Mouse (Mus musculus) hindbrain, embryonic 15.5 days (tissue): ENCODE results near the gene Smarcd2. TPM values are rescaled to one million over a fixed set of nuclear protein-coding genes. Genes with fewer than 3 reads are reported as not detected.

ENCODE experiments used
- ATAC-seq: fragments of 200-750 bp; cut with Nextera tagmentation; 2 replicates; pipeline ENCODE4 v1.8.0; 2017; ENCODE audit warnings: low read depth, moderate number of reproducible peaks, moderate TSS enrichment; ENCODE audit not compliant: low FRiP score
- H3K27ac ChIP-seq: fragments of 300-500 bp; sonication (generic); replicated peaks from 2 replicates; pipeline ENCODE4 v1.5.1; 2015; ENCODE audit warnings: mild to moderate bottlenecking, inconsistent platforms
- H3K27me3 ChIP-seq: fragments of 300-500 bp; sonication (generic); 2 replicates; pipeline ENCODE4 v1.6.1; 2015; ENCODE audit warnings: control low read depth, inconsistent platforms
- H3K36me3 ChIP-seq: fragments of 300-500 bp; sonication (generic); 2 replicates; pipeline ENCODE4 v1.6.1; 2015; ENCODE audit warnings: control low read depth, inconsistent platforms
- H3K4me1 ChIP-seq: fragments of 300-500 bp; sonication (generic); replicated peaks from 2 replicates; pipeline ENCODE4 v1.6.1; 2015; ENCODE audit warnings: control low read depth, inconsistent platforms
- H3K4me2 ChIP-seq: fragments of 300-500 bp; sonication (generic); 2 replicates; pipeline ENCODE4 v1.6.1; 2015; ENCODE audit warnings: moderate library complexity, mild to moderate bottlenecking, inconsistent platforms
- H3K4me3 ChIP-seq: fragments of 300-500 bp; sonication (generic); 2 replicates; pipeline ENCODE4 v1.5.1; 2015; ENCODE audit warnings: mild to moderate bottlenecking, inconsistent platforms
- H3K9ac ChIP-seq: fragments of 300-500 bp; sonication (generic); 2 replicates; pipeline ENCODE4 v1.6.1; 2015; ENCODE audit warnings: inconsistent platforms
- H3K9me3 ChIP-seq: fragments of 300-500 bp; sonication (generic); 2 replicates; pipeline ENCODE4 v1.6.1; 2016; ENCODE audit warnings: control low read depth, inconsistent platforms
- WGBS: fragments of 180-500 bp; shearing (Covaris S2); methylation state at CpG from one replicate; pipeline ENCODE4 v1.1.7; 2015; 5-methylcytosine and 5-hydroxymethylcytosine counted together
- polyA plus RNA-seq: library from polyadenylated mRNA; unstranded; fragments of >200 nt; fragmentation: Nextera tagmentation; extraction: Ambion mirVana; gene quantifications from 2 replicates; pipeline ENCODE4 v1.2.1, GENCODE M21; 2015

Gene Smarcd2
- polyA plus RNA-seq, 1 experiment from 2014 or later: 11.6 TPM

DNA sequence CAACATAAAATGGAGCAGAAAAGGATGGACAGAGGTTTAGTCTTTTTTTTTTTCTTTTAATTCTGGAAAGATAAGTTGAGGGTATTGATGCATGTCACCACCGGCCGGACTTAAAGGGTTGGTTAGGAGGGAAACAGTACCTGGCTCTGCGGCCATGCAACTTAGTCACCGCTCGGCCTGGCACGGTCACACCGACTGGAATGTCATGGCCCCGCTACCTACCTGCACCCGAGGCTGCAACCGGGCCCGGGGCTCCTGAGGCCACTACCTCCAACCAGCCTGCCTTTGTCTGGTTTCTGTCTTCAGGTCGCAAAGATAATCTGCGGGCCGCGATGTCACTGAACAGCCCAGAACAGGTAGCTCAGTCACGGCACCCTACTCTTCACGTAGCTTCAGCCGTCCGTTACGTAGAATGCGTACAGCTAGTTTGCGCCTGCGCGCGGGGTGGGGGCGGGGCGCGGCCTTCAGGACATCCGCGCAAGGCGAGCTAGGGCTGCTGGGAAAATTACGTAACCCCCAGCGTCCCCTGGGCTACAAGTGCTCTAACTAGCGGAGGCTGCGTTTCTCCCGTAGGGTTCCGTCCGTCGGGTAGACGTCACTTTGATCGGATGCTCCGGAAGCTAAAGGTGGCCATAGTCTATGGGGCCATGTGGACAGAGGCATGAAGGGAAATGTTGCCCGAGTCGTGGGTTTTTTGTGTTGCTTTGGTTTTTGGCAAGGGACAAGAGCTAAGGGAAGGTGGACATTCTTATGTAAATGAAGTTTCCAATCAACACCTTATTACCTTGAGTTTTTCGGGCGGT is 56.6 kb downstream of the Smarcd2 start, which contains the start of gene Ccdc47:
Gene Ccdc47, minus strand, starts transcription at position 418 of the 803 bp plus-strand sequence.
- Histone ChIP-seq H3K9ac (peak within 1 kb of the TSS; percentile 97), H3K9me3 (no peaks in the 10 kb centered on the region), H3K4me3 (peak within 1 kb of the TSS; percentile 79), H3K27me3 (no peaks in the 10 kb centered on the region), H3K4me2 (peak within 1 kb of the TSS; percentile 66), H3K36me3 (peaks cover 20% of the 10 kb centered on the region), H3K27ac (peak within 1 kb of the TSS; percentile 99), H3K4me1 (peaks cover 51% of the 10 kb centered on the region)
- under 1% methylated on average over 46 of the region's 46 CpGs for WGBS
- peak; percentile 99 for ATAC-seq

GRCm38 (mm10) chr11:106215450-106215859 is 57.3 kb downstream of the Smarcd2 start:
- Histone ChIP-seq H3K4me1 (peaks cover 45% of the 10 kb centered on the region), H3K9ac (peak overlapping the region; percentile 97), H3K36me3 (peaks cover 24% of the 10 kb centered on the region), H3K9me3 (no peaks in the 10 kb centered on the region), H3K4me2 (peak overlapping the region; percentile 66), H3K27ac (peak overlapping the region; percentile 99), H3K27me3 (no peaks in the 10 kb centered on the region), H3K4me3 (peak overlapping the region; percentile 79)
- no peak for ATAC-seq
- WGBS: 28% methylated on average over 7 of the region's 7 CpGs

DNA sequence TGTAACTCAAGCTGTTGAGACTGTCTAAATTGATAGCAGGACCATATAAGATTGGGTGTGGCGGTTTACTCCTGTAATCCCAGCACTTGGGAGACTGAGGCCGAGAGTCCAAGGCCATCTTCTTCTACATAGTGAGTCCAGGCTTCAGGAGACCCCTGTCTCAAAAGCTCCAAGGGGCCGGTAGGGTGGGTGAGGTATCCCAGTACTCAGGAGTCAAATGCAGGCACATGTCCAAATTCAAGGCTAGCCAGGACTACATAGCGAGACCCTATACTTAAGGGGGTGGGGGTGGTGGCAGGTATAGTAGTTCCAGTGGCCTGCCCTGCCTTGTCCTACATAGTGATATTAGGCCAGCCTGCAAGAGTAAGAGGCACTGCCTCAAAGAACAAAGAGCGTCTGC is 57.9 kb downstream of the Smarcd2 start:
- Histone ChIP-seq H3K4me2 (peak overlapping the region; percentile 66), H3K36me3 (peaks cover 30% of the 10 kb centered on the region), H3K9ac (no peak overlapping the region), H3K27ac (no peak overlapping the region), H3K4me1 (peaks cover 40% of the 10 kb centered on the region), H3K4me3 (peak overlapping the region; percentile 79; the same call in 1 of the 2 replicates), H3K27me3 (no peaks in the 10 kb centered on the region), H3K9me3 (no peaks in the 10 kb centered on the region)
- no peak for ATAC-seq
- 91% methylated on average over 5 of the region's 5 CpGs for WGBS

Other genes with a start within 250 kb of the Smarcd2 start
- gene Dcaf7, start 236.1 kb downstream of the Smarcd2 start, polyA plus RNA-seq: 154 and 158 TPM in 2 replicates
- 7.1 and 7.6 TPM in 2 replicates for gene Taco1, start 206.9 kb downstream of the Smarcd2 start, polyA plus RNA-seq
- gene Map3k3, start 188.4 kb downstream of the Smarcd2 start, polyA plus RNA-seq: 13.2 and 14.1 TPM in 2 replicates
- 0.65 TPM in 1 of 2 replicates, not detected in the other for gene Gm10840, start 112.1 kb downstream of the Smarcd2 start, polyA plus RNA-seq
- gene Limd2, start 112.1 kb downstream of the Smarcd2 start, polyA plus RNA-seq: 162 and 167 TPM in 2 replicates
- 27.9 and 28.7 TPM in 2 replicates for gene Strada, start 70.8 kb downstream of the Smarcd2 start, polyA plus RNA-seq
- 94.5 and 101 TPM in 2 replicates for gene Ccdc47, start 56.6 kb downstream of the Smarcd2 start, polyA plus RNA-seq
- gene Ddx42, start 56.0 kb downstream of the Smarcd2 start, polyA plus RNA-seq: 77.9 and 81.9 TPM in 2 replicates
- gene Ftsj3, start 16.9 kb downstream of the Smarcd2 start, polyA plus RNA-seq: 35.4 and 36.0 TPM in 2 replicates
- 299 and 305 TPM in 2 replicates for gene Psmc5, start 16.8 kb downstream of the Smarcd2 start, polyA plus RNA-seq
- gene Tcam1, start 3.7 kb upstream of the Smarcd2 start, polyA plus RNA-seq: 0.14 and 0.18 TPM in 2 replicates
- gene Gh, start 28.9 kb upstream of the Smarcd2 start, polyA plus RNA-seq: not detected in 2 replicates
- gene Cd79b, start 41.8 kb upstream of the Smarcd2 start, polyA plus RNA-seq: 1.2 and 1.4 TPM in 2 replicates
- gene Scn4a, start 80.3 kb upstream of the Smarcd2 start, polyA plus RNA-seq: not detected in 2 replicates
- gene Prr29, start 92.5 kb upstream of the Smarcd2 start, polyA plus RNA-seq: not detected in 2 replicates
- gene Icam2, start 115.1 kb upstream of the Smarcd2 start, polyA plus RNA-seq: 13.0 and 17.2 TPM in 2 replicates
- gene Ern1, start 214.9 kb upstream of the Smarcd2 start, polyA plus RNA-seq: 4.9 and 5.0 TPM in 2 replicates